Mouse (Mus musculus) central nervous system, embryonic 14 days (tissue): Measurements from ENCODE around the gene Mark3. TPM values are rescaled to one million over a fixed set of nuclear protein-coding genes. Genes with fewer than 3 reads are reported as not detected.

Experiments used
- polyA plus RNA-seq: library from polyadenylated mRNA; depleted of rRNA; stranded (reverse); fragments of >200 nt; gene quantifications from 2 replicates; pipeline ENCODE4 v1.2.3, GENCODE M21; 2012; rRNA removed

The Mark3 gene
- polyA plus RNA-seq = 98.0 and 106 TPM in 2 replicates

DNA sequence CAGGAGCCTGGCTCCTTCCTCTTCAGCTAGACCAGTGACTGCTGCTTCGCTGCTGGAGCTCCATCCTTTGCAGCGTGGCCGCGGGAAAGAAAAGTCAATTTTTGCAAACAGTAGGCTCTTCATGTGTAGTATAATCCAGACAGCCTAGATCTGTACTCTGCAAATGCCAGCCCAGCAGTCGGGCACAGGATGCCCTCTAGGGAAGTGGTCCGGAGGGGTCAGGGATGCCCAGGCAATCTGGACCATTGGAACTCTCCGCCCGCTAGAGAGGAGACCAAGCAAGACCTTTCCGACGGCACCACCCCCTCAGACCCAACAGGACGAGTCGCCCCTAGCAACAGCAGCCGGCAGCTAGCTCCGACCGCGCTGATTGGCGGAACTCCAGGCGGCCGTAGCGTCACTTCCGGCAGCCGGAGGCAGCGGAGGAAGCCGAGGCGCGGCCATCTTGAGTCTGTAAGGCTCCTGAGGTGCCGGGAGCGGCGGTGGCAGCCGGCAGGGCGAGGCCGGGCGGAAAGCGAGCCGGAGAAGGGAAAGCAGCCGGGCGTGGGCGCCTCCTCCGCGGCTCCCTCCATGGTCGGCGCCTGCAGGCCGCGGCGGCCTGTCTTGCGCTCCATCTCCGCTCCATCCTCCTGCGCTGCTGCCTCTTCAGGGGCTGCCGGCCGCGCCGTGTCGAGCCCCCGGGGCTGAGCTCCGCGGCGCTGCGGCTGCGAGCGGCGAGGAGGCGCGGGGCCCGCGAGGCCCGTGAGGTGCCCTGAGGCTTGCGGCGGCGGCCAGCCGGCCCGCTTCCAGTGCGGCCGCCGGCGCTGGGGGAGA, at the start of gene Mark3:
Mark3 (plus strand) TSS at position 450 of the 813 bp plus-strand sequence.

DNA sequence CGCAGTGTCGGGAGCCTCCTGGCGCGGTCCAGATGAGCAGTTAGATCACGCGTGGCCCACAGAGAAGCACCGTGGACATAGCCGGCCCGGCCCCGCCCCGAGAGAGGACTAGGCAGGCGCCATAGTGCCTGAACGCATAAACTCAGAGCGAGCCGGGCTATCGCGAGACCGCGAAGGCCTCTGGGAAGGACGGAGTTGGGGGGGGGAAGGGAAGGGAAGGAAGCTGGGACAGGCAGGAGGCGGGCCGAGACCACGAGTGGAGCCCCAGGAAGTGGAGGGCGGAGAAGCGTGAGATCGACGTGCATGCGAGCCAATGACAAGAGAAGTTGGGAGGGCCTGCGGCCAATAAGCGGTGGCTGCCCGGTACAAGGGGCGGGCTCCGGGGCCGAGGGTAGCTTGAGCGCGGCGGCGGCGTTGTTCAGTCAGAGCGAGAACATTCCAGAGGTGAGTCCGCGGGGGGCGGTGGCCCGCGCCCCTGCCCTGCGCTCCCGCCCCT, 36.5 kb upstream of the Mark3 start, which contains the start of gene Eif5:
Eif5 (plus strand) TSS at position 221 of the 496 bp plus-strand sequence.

DNA sequence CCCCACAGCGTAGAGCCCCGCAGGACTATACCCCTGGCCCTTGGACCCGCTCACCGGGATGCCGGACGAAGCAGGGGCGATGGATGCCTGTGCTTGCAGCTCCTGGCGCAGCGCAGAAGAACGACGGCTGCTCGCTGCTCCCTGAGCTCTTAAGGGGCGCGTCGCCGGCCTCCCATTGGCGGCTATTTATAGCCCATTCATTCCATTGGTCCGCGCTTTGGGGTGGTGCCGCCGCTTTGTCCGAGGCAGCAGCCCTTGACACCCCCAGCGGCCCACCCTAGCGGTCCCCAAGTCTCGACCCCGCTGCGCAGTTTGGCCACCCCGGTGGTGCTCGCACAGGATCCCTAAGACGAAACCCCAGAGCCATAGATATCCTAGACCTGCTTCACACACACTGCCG, 97.9 kb downstream of the Mark3 start, which contains the start of gene Ckb:
Ckb (minus strand) TSS at position 163 of the 400 bp plus-strand sequence.

DNA sequence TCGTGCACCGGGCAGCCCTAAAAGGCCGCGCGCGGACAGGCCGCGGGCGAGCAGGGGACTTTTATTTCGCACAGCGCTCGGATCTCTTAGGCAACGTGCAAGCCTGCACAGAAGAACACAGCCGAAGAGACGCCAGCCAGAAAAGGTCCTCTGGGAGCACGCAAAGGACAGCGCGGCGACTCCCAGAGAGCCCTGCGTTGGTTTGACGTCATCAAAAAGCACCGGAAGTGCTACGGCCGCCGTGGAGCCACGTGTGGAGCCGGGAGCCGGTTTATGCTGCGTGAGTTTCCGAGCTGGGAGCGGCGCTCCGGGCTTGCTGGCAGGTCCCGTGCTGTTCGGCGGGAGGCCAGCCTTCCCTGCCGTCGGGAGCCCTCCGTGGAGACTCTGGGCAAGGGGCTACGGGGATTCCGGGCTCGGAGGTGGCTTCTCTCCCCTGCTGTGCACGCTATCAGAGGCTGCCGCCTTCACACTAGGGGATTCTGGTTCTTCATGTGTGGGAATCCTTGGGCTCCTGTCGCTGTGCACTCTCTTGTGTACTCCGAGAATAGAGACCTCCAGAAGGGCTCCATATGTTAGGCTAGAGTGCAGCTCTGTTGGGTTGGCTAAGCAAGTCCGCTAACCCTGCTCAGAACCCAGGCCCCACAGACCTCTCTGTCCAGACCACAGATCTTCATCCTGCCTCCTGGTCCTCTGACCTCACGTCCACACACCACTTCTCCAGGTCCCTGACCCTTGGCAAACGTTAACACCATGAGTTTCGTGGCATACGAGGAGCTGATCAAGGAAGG, 103.8 kb downstream of the Mark3 start, which contains the start of gene Trmt61a:
Trmt61a (plus strand) TSS at position 224 of the 788 bp plus-strand sequence.

Other genes with a start within 250 kb of the Mark3 start
- gene Cdc42bpb, start 196.8 kb upstream of the Mark3 start, polyA plus RNA-seq = 174 and 181 TPM in 2 replicates
- gene Lbhd2, start 167.7 kb upstream of the Mark3 start, polyA plus RNA-seq = 0.34 and 2.2 TPM in 2 replicates
- 3.6 and 5.1 TPM in 2 replicates for gene Exoc3l4, start 157.5 kb upstream of the Mark3 start, polyA plus RNA-seq
- 1.0 and 3.3 TPM in 2 replicates for gene Tnfaip2, start 132.1 kb upstream of the Mark3 start, polyA plus RNA-seq
- gene Gm266, start 88.7 kb upstream of the Mark3 start, polyA plus RNA-seq = 1.7 and 5.6 TPM in 2 replicates
- gene Eif5, start 36.5 kb upstream of the Mark3 start, polyA plus RNA-seq = 146 and 153 TPM in 2 replicates
- 1,204 and 1,602 TPM in 2 replicates for gene Ckb, start 97.8 kb downstream of the Mark3 start, polyA plus RNA-seq
- gene Trmt61a, start 103.6 kb downstream of the Mark3 start, polyA plus RNA-seq = 21.6 and 21.8 TPM in 2 replicates
- gene Bag5, start 138.7 kb downstream of the Mark3 start, polyA plus RNA-seq = 41.1 and 43.8 TPM in 2 replicates
- 36.8 and 37.8 TPM in 2 replicates for gene Apopt1, start 138.7 kb downstream of the Mark3 start, polyA plus RNA-seq
- gene Klc1, start 184.3 kb downstream of the Mark3 start, polyA plus RNA-seq = 610 TPM in 2 replicates
- 9.4 and 11.8 TPM in 2 replicates for gene Xrcc3, start 239.3 kb downstream of the Mark3 start, polyA plus RNA-seq
- 33.6 and 45.1 TPM in 2 replicates for gene Zfyve21, start 239.6 kb downstream of the Mark3 start, polyA plus RNA-seq